In genomic region chr16:65531663-65532062, GRCm38 (mm10) we compare ENCODE assay signal across 13 mouse cellular contexts. TPM values are rescaled to one million over a fixed set of nuclear protein-coding genes. Genes with fewer than 3 reads are reported as not detected.
DNase-seq lines count a peak whose midpoint lies in the region; ATAC-seq lines count a peak whose summit lies in the region.
"Had no signal": no experiment of that assay in that cellular context is flagged by ENCODE, and none has a peak within 500 bp of the region (broad histone marks: within the 10 kb centered on the region; RNA-seq: fewer than 3 reads in every experiment).

No protein-coding gene starts in this region.

- no peaks in the 10 kb centered on the region for H3K9me3 ChIP-seq in intestine, embryonic 15.5 days
- H3K9me3 ChIP-seq in hindbrain, embryonic 10.5 days = no peaks in the 10 kb centered on the region
- H3K9me3 ChIP-seq: embryonic facial prominence, embryonic 12.5 days had no signal

- 47% methylated on average over 8 of the region's 8 CpGs for WGBS in intestine, embryonic 15.5 days
- 83% methylated on average over 8 of the region's 8 CpGs for WGBS in hindbrain, embryonic 10.5 days

- H3K27me3 ChIP-seq in intestine, embryonic 15.5 days (replicated peaks) = no peaks in the 10 kb centered on the region
- no peaks in the 10 kb centered on the region for H3K27me3 ChIP-seq in hindbrain, embryonic 10.5 days (ENCODE audit: insufficient read depth, poor library complexity, severe bottlenecking)
- H3K27me3 ChIP-seq: CH12.LX; embryonic facial prominence, embryonic 12.5 days had no signal

- H3K27ac ChIP-seq in intestine, embryonic 15.5 days = no peak overlapping the region
- no peak overlapping the region for H3K27ac ChIP-seq in hindbrain, embryonic 10.5 days
- H3K27ac ChIP-seq: embryonic facial prominence, embryonic 12.5 days had no signal

- DNase-seq in brain, adult 2 months (ENCODE audit: low read depth, low spot score) = peak; percentile 85
- DNase-seq in cerebellum, adult 9-10 months = peak; percentile 11
- DNase-seq in layer of hippocampus, adult 11-12 months (ENCODE audit: low spot score) = peak; percentile 77
- DNase-seq in left cerebral cortex, postnatal 10 days (ENCODE audit: extremely low spot score in 1 of 2, low spot score in 2 of 2) = peak; percentile 72 to 77
- no peak for DNase-seq in heart, postnatal 25 days (ENCODE audit: low spot score)
- DNase-seq in urinary bladder, postnatal 36 days (ENCODE audit: low spot score in 2 of 2) = no peak
- DNase-seq in hindbrain, embryonic 10.5 days (ENCODE audit: low spot score) = no peak

- intact Hi-C loops in left cerebral cortex, postnatal 10 days (cut with DNase I) = loop anchor here (10.0 kb wide), 2 partner anchors 627 to 777 kb away; no protein-coding TSS in a partner anchor
- intact Hi-C loops in heart, postnatal 25 days (cut with DNase I) = no loop called here

- H3K36me3 ChIP-seq in intestine, embryonic 15.5 days = no peaks in the 10 kb centered on the region
- no peaks in the 10 kb centered on the region for H3K36me3 ChIP-seq in hindbrain, embryonic 10.5 days
- H3K36me3 ChIP-seq: embryonic facial prominence, embryonic 12.5 days had no signal

- no peak overlapping the region for H3K4me2 ChIP-seq in intestine, embryonic 15.5 days (replicated peaks)
- H3K4me2 ChIP-seq: embryonic facial prominence, embryonic 12.5 days; liver, embryonic 11.5 days had no signal

- no peak overlapping the region for H3K4me3 ChIP-seq in intestine, embryonic 15.5 days (replicated peaks)
- H3K4me3 ChIP-seq in hindbrain, embryonic 10.5 days = no peak overlapping the region
- H3K4me3 ChIP-seq: embryonic facial prominence, embryonic 12.5 days had no signal

- ATAC-seq in intestine, embryonic 15.5 days = no peak

- no peak overlapping the region for H3K9ac ChIP-seq in intestine, embryonic 15.5 days
- H3K9ac ChIP-seq: embryonic facial prominence, embryonic 12.5 days had no signal

- no peaks in the 10 kb centered on the region for H3K4me1 ChIP-seq in intestine, embryonic 15.5 days (replicated peaks)
- peaks cover 6% of the 10 kb centered on the region for H3K4me1 ChIP-seq in hindbrain, embryonic 10.5 days (replicated peaks)

RNA-seq across cellular contexts. Expression of gene Pou1f1, which starts 11.4 kb away (rescaled TPM):
- not detected for total RNA-seq in left cerebral cortex, postnatal 10 days (2021)
- not detected in 2 replicates for polyA plus RNA-seq in intestine, embryonic 15.5 days (2015; fragmentation: Nextera tagmentation; extraction: Ambion mirVana)
- not detected for total RNA-seq in heart, postnatal 25 days (2021)
- not detected in 2 replicates for polyA plus RNA-seq in hindbrain, embryonic 10.5 days (2016; fragmentation: Nextera tagmentation; extraction: Ambion mirVana)
- total RNA-seq: CH12.LX; gastrocnemius, postnatal 4 days had no signal
- polyA plus RNA-seq: kidney, embryonic 16.5 days; liver, embryonic 11.5 days had no signal

RNA-seq across cellular contexts. Expression of gene Chmp2b, which starts 30.9 kb away (rescaled TPM):
- total RNA-seq in left cerebral cortex, postnatal 10 days (2021) = 10 to 100 TPM; 84.8 to 86.0 TPM
- 126 and 143 TPM in 2 replicates for polyA plus RNA-seq in intestine, embryonic 15.5 days (2015; fragmentation: Nextera tagmentation; extraction: Ambion mirVana)
- total RNA-seq in heart, postnatal 25 days (2021) = 10 to 100 TPM; 48.3 to 51.5 TPM
- polyA plus RNA-seq in hindbrain, embryonic 10.5 days (2016; fragmentation: Nextera tagmentation; extraction: Ambion mirVana) = 46.4 and 49.8 TPM in 2 replicates

Comparison
In these comparisons a context has a peak if more than half of its experiments do, and no peak if none do; other contexts are left out.
1. DNase-seq: peak in brain, adult 2 months (single experiment), cerebellum, adult 9-10 months (single experiment), layer of hippocampus, adult 11-12 months (single experiment) and left cerebral cortex, postnatal 10 days (2 of 2); none in heart, postnatal 25 days (single experiment), urinary bladder, postnatal 36 days (0 of 2) and hindbrain, embryonic 10.5 days (single experiment).